Comparison of ENCODE assay signal across 21 mouse cellular contexts in genomic region chr2:56457594-56457993, GRCm38 (mm10).
A peak's percentile ranks its signal among the peaks of the same experiment; 100 is the strongest.
DNase-seq lines count a peak whose midpoint lies in the region; ATAC-seq and TF ChIP-seq lines count a peak whose summit lies in the region.
"Had no signal": no experiment of that assay in that cellular context is flagged by ENCODE, and none has a peak within 500 bp of the region (broad histone marks: within the 10 kb centered on the region; RNA-seq: fewer than 3 reads in every experiment).

No protein-coding gene starts in this region.

- WGBS in hindbrain, embryonic 10.5 days: 22% methylated on average over 1 of the region's 1 CpGs
- 19% methylated on average over 1 of the region's 1 CpGs for WGBS in midbrain, embryonic 14.5 days

- peaks cover 36% of the 10 kb centered on the region for H3K4me1 ChIP-seq in hindbrain, embryonic 10.5 days (replicated peaks)
- H3K4me1 ChIP-seq in midbrain, embryonic 14.5 days (ENCODE audit: control insufficient read depth, insufficient read depth, low read length): peaks cover 20% of the 10 kb centered on the region

- peak; percentile 6 for DNase-seq in embryo, embryonic 11 days
- no peak for DNase-seq in embryo, embryonic 10.5 days (ENCODE audit: low spot score)
- peak; percentile 90 for DNase-seq in brain, embryonic 14.5 days (ENCODE audit: low read depth)
- DNase-seq in hindbrain, embryonic 10.5 days (ENCODE audit: low spot score): peak; percentile 4
- peak; percentile 43 for DNase-seq in midbrain, embryonic 14.5 days
- no peak for DNase-seq in gastrocnemius, adult 2 months
- DNase-seq in left cerebral cortex, postnatal 36 days (ENCODE audit: low spot score in 2 of 2): no peak
- DNase-seq in cerebellum, adult 11-12 months: no peak
- DNase-seq: cerebellum, postnatal 25 days; gastrocnemius, postnatal 36 days; kidney, adult 8-10 months; kidney, postnatal 4 days; layer of hippocampus, postnatal 36 days; left cerebral cortex, postnatal 4 days; thymus, postnatal 25 days had no signal

- TF ChIP-seq CTCF in brain, embryonic 14.5 days (IDR thresholded peaks at IDR 0.05; ENCODE audit: borderline replicate concordance, extremely low read depth, insufficient read depth, insufficient read length): no peak
- TF ChIP-seq CTCF in gastrocnemius, adult 2 months (IDR thresholded peaks at IDR 0.05): no peak

- peak; percentile 13; the same call in 1 of the 2 replicates for ATAC-seq in midbrain, embryonic 14.5 days (ENCODE audit: low FRiP score, low TSS enrichment)
- ATAC-seq: inflammation-experienced regulatory T-cells, adult 6 months; lung, postnatal 0 days had no signal

- H3K4me2 ChIP-seq in midbrain, embryonic 14.5 days (ENCODE audit: low read length): no peak overlapping the region

- intact Hi-C loops in gastrocnemius, adult 2 months (cut with DNase I): no loop called here
- intact Hi-C loops in left cerebral cortex, postnatal 36 days (cut with DNase I): no loop called here

- no peak overlapping the region for H3K4me3 ChIP-seq in hindbrain, embryonic 10.5 days
- H3K4me3 ChIP-seq in midbrain, embryonic 14.5 days (replicated peaks; ENCODE audit: low read depth, low read length): no peak overlapping the region
- H3K4me3 ChIP-seq in gastrocnemius, adult 2 months: no peak overlapping the region
- H3K4me3 ChIP-seq: erythroblast, embryonic 14.5 days; myocyte had no signal

- no peaks in the 10 kb centered on the region for H3K36me3 ChIP-seq in hindbrain, embryonic 10.5 days
- H3K36me3 ChIP-seq in midbrain, embryonic 14.5 days (ENCODE audit: control insufficient read depth, insufficient read depth, low read length): no peaks in the 10 kb centered on the region

- H3K27me3 ChIP-seq in hindbrain, embryonic 10.5 days (ENCODE audit: insufficient read depth, poor library complexity, severe bottlenecking): no peaks in the 10 kb centered on the region
- no peaks in the 10 kb centered on the region for H3K27me3 ChIP-seq in midbrain, embryonic 14.5 days (ENCODE audit: control insufficient read depth, insufficient read depth, low read length)
- H3K27me3 ChIP-seq: CH12.LX had no signal

- no peaks in the 10 kb centered on the region for H3K9me3 ChIP-seq in hindbrain, embryonic 10.5 days
- no peaks in the 10 kb centered on the region for H3K9me3 ChIP-seq in midbrain, embryonic 14.5 days (ENCODE audit: control insufficient read depth, low read length)

- no peak for TF ChIP-seq POLR2A in brain, embryonic 14.5 days (IDR thresholded peaks at IDR 0.05; ENCODE audit: borderline replicate concordance, extremely low read depth, insufficient read depth, insufficient read length, poor library complexity, severe bottlenecking)

- H3K9ac ChIP-seq in midbrain, embryonic 14.5 days (replicated peaks; ENCODE audit: low read length): no peak overlapping the region
- H3K9ac ChIP-seq: liver, embryonic 14.5 days had no signal

- H3K27ac ChIP-seq in hindbrain, embryonic 10.5 days: 0 out of 2 replicates have a peak overlapping the region, but pooled peaks have one; percentile 45
- H3K27ac ChIP-seq in midbrain, embryonic 14.5 days (replicated peaks; ENCODE audit: low read depth, low read length): no peak overlapping the region
- H3K27ac ChIP-seq in gastrocnemius, adult 2 months: no peak overlapping the region
- H3K27ac ChIP-seq: liver, embryonic 14.5 days had no signal

Comparison
In these comparisons a context has a peak if more than half of its experiments do, and no peak if none do; other contexts are left out.
1. DNase-seq: peak in embryo, embryonic 11 days (single experiment), brain, embryonic 14.5 days (single experiment), hindbrain, embryonic 10.5 days (single experiment) and midbrain, embryonic 14.5 days (single experiment); none in embryo, embryonic 10.5 days (single experiment), gastrocnemius, adult 2 months (single experiment), left cerebral cortex, postnatal 36 days (0 of 2) and cerebellum, adult 11-12 months (single experiment).